Mouse (Mus musculus): Measurements from ENCODE around the gene Edem3. TPM values are rescaled to one million over a fixed set of nuclear protein-coding genes. Genes with fewer than 3 reads are reported as not detected.

Gene Edem3
- polyA plus RNA-seq, 1 experiment from 2014 or later, result 14.4 TPM

GRCm38 (mm10) chr1:151755660-151756424 is 671 bp downstream of the Edem3 start:
- H3K4me3 ChIP-seq, result peak overlapping the region; percentile 81
- no peak for DNase-seq (ENCODE audit: extremely low spot score, low spot score)
- no peaks in the 10 kb centered on the region for H3K27me3 ChIP-seq (ENCODE audit: poor library complexity, severe bottlenecking)
- peaks cover 3% of the 10 kb centered on the region; the same call in 1 of the 2 replicates for H3K36me3 ChIP-seq (replicated peaks)
- H3K9me3 ChIP-seq, result no peaks in the 10 kb centered on the region
- WGBS, result 9% methylated on average over 36 of the region's 36 CpGs
- peaks cover 27% of the 10 kb centered on the region for H3K4me1 ChIP-seq
- peak overlapping the region; percentile 89 for H3K27ac ChIP-seq

- Histone ChIP-seq H3K27me3 (ENCODE audit: poor library complexity, severe bottlenecking) (no peaks in the 10 kb centered on the region), H3K4me1 (peaks cover 27% of the 10 kb centered on the region), H3K36me3 (replicated peaks) (peaks cover 9% of the 10 kb centered on the region), H3K9me3 (no peaks in the 10 kb centered on the region), H3K27ac (no peak overlapping the region), H3K4me3 (peak overlapping the region; percentile 81)
- no peak for DNase-seq (ENCODE audit: extremely low spot score, low spot score)
- WGBS, result 49% methylated on average over 1 of the region's 1 CpGs
Measured at GRCm38 (mm10) chr1:151756425-151756728, 1.2 kb downstream of the Edem3 start.

GRCm38 (mm10) chr1:151758301-151758700 is 3.1 kb downstream of the Edem3 start:
- H3K27me3 ChIP-seq (ENCODE audit: poor library complexity, severe bottlenecking), result no peaks in the 10 kb centered on the region
- H3K27ac ChIP-seq, result no peak overlapping the region
- H3K4me3 ChIP-seq, result no peak overlapping the region
- DNase-seq (ENCODE audit: extremely low spot score, low spot score), result no peak
- H3K36me3 ChIP-seq (replicated peaks), result peaks cover 14% of the 10 kb centered on the region
- peaks cover 27% of the 10 kb centered on the region for H3K4me1 ChIP-seq
- H3K9me3 ChIP-seq, result no peaks in the 10 kb centered on the region
- WGBS, result 89% methylated on average over 6 of the region's 6 CpGs

- Histone ChIP-seq H3K36me3 (replicated peaks) (peaks cover 14% of the 10 kb centered on the region), H3K4me3 (no peak overlapping the region), H3K27me3 (ENCODE audit: poor library complexity, severe bottlenecking) (no peaks in the 10 kb centered on the region), H3K9me3 (no peaks in the 10 kb centered on the region), H3K27ac (no peak overlapping the region), H3K4me1 (peaks cover 26% of the 10 kb centered on the region)
- no peak for DNase-seq (ENCODE audit: extremely low spot score, low spot score)
- WGBS, result 80% methylated on average over 2 of the region's 2 CpGs
Measured at GRCm38 (mm10) chr1:151758991-151759390, 3.8 kb downstream of the Edem3 start.

GRCm38 (mm10) chr1:151764236-151764635 is 9.1 kb downstream of the Edem3 start:
- no peaks in the 10 kb centered on the region for H3K9me3 ChIP-seq
- H3K27ac ChIP-seq, result no peak overlapping the region
- H3K4me3 ChIP-seq, result no peak overlapping the region
- no peaks in the 10 kb centered on the region for H3K27me3 ChIP-seq (ENCODE audit: poor library complexity, severe bottlenecking)
- 86% methylated on average over 3 of the region's 3 CpGs for WGBS
- no peak for DNase-seq (ENCODE audit: extremely low spot score, low spot score)
- H3K4me1 ChIP-seq, result peaks cover 1% of the 10 kb centered on the region
- H3K36me3 ChIP-seq (replicated peaks), result peaks cover 14% of the 10 kb centered on the region

- Histone ChIP-seq H3K9me3 (no peaks in the 10 kb centered on the region), H3K36me3 (replicated peaks) (peaks cover 12% of the 10 kb centered on the region), H3K4me3 (no peak overlapping the region), H3K27ac (no peak overlapping the region), H3K27me3 (ENCODE audit: poor library complexity, severe bottlenecking) (no peaks in the 10 kb centered on the region), H3K4me1 (peaks cover 10% of the 10 kb centered on the region)
- DNase-seq (ENCODE audit: extremely low spot score, low spot score), result no peak
- WGBS, result 88% methylated on average over 2 of the region's 2 CpGs
Measured at GRCm38 (mm10) chr1:151766166-151766565, 11.0 kb downstream of the Edem3 start.

- H3K36me3 ChIP-seq (replicated peaks), result peaks cover 12% of the 10 kb centered on the region
- no peak overlapping the region for H3K4me3 ChIP-seq
- no peaks in the 10 kb centered on the region for H3K27me3 ChIP-seq (ENCODE audit: poor library complexity, severe bottlenecking)
- DNase-seq (ENCODE audit: extremely low spot score, low spot score), result no peak
- H3K9me3 ChIP-seq, result no peaks in the 10 kb centered on the region
- H3K27ac ChIP-seq, result no peak overlapping the region
- peaks cover 10% of the 10 kb centered on the region for H3K4me1 ChIP-seq
- WGBS, result 91% methylated on average over 3 of the region's 3 CpGs
Measured at GRCm38 (mm10) chr1:151766976-151767654, 11.9 kb downstream of the Edem3 start.

- DNase-seq (ENCODE audit: extremely low spot score, low spot score), result no peak
- Histone ChIP-seq H3K27me3 (ENCODE audit: poor library complexity, severe bottlenecking) (no peaks in the 10 kb centered on the region), H3K4me1 (peaks cover 14% of the 10 kb centered on the region), H3K27ac (no peak overlapping the region), H3K9me3 (no peaks in the 10 kb centered on the region), H3K36me3 (replicated peaks) (peaks cover 9% of the 10 kb centered on the region), H3K4me3 (no peak overlapping the region)
- WGBS, result 70% methylated on average over 3 of the region's 3 CpGs
Measured at GRCm38 (mm10) chr1:151769200-151769913, 14.2 kb downstream of the Edem3 start.

GRCm38 (mm10) chr1:151777616-151778015 is 22.4 kb downstream of the Edem3 start:
- H3K4me3 ChIP-seq, result no peak overlapping the region
- 90% methylated on average over 2 of the region's 2 CpGs for WGBS
- H3K9me3 ChIP-seq, result no peaks in the 10 kb centered on the region
- DNase-seq (ENCODE audit: extremely low spot score, low spot score), result no peak
- H3K27ac ChIP-seq, result no peak overlapping the region
- peaks cover 45% of the 10 kb centered on the region for H3K36me3 ChIP-seq (replicated peaks)
- no peaks in the 10 kb centered on the region for H3K27me3 ChIP-seq (ENCODE audit: poor library complexity, severe bottlenecking)
- peaks cover 5% of the 10 kb centered on the region; the same call in 1 of the 2 replicates for H3K4me1 ChIP-seq

GRCm38 (mm10) chr1:151778592-151778991 is 23.4 kb downstream of the Edem3 start:
- H3K27ac ChIP-seq, result no peak overlapping the region
- peaks cover 45% of the 10 kb centered on the region for H3K36me3 ChIP-seq (replicated peaks)
- 48% methylated on average over 1 of the region's 1 CpGs for WGBS
- DNase-seq (ENCODE audit: extremely low spot score, low spot score), result no peak
- no peak overlapping the region for H3K4me3 ChIP-seq
- no peaks in the 10 kb centered on the region for H3K9me3 ChIP-seq
- 0 out of 2 replicates have a peak, but pooled peaks cover 3% of the 10 kb centered on the region for H3K4me1 ChIP-seq
- no peaks in the 10 kb centered on the region for H3K27me3 ChIP-seq (ENCODE audit: poor library complexity, severe bottlenecking)

GRCm38 (mm10) chr1:151779306-151779705 is 24.1 kb downstream of the Edem3 start:
- no peak overlapping the region for H3K27ac ChIP-seq
- H3K36me3 ChIP-seq (replicated peaks), result peaks cover 45% of the 10 kb centered on the region
- no peaks in the 10 kb centered on the region for H3K27me3 ChIP-seq (ENCODE audit: poor library complexity, severe bottlenecking)
- no peak overlapping the region for H3K4me3 ChIP-seq
- DNase-seq (ENCODE audit: extremely low spot score, low spot score), result no peak
- H3K9me3 ChIP-seq, result no peaks in the 10 kb centered on the region
- 87% methylated on average over 2 of the region's 2 CpGs for WGBS
- 0 out of 2 replicates have a peak, but pooled peaks cover 3% of the 10 kb centered on the region for H3K4me1 ChIP-seq

- H3K27ac ChIP-seq, result no peak overlapping the region
- 84% methylated on average over 7 of the region's 7 CpGs for WGBS
- no peak for DNase-seq (ENCODE audit: extremely low spot score, low spot score)
- no peaks in the 10 kb centered on the region for H3K27me3 ChIP-seq (ENCODE audit: poor library complexity, severe bottlenecking)
- H3K4me1 ChIP-seq, result 0 out of 2 replicates have a peak, but pooled peaks cover 3% of the 10 kb centered on the region
- H3K36me3 ChIP-seq (replicated peaks), result peaks cover 46% of the 10 kb centered on the region
- H3K4me3 ChIP-seq, result no peak overlapping the region
- H3K9me3 ChIP-seq, result no peaks in the 10 kb centered on the region
Measured at GRCm38 (mm10) chr1:151781447-151781846, 26.3 kb downstream of the Edem3 start.

- H3K27me3 ChIP-seq (ENCODE audit: poor library complexity, severe bottlenecking), result no peaks in the 10 kb centered on the region
- DNase-seq (ENCODE audit: extremely low spot score, low spot score), result no peak
- H3K4me3 ChIP-seq, result no peak overlapping the region
- peaks cover 36% of the 10 kb centered on the region for H3K36me3 ChIP-seq (replicated peaks)
- 92% methylated on average over 2 of the region's 2 CpGs for WGBS
- H3K27ac ChIP-seq, result no peak overlapping the region
- 0 out of 2 replicates have a peak, but pooled peaks cover 2% of the 10 kb centered on the region for H3K4me1 ChIP-seq
- H3K9me3 ChIP-seq, result no peaks in the 10 kb centered on the region
Measured at GRCm38 (mm10) chr1:151783403-151783802, 28.2 kb downstream of the Edem3 start.

All from forebrain, embryonic 10.5 days (tissue).